Mouse (Mus musculus) small intestine, adult 2 months (tissue): ENCODE measurements around the gene Isoc2a. TPM values are rescaled to one million over a fixed set of nuclear protein-coding genes. Genes with fewer than 3 reads are reported as not detected.

Experiments used
- H3K27ac ChIP-seq: fragments of 200-500 bp; 2 replicates; pipeline ENCODE4 v1.5.1; 2012; ENCODE audit warnings: low read depth, low read length, control low read depth, inconsistent platforms; ENCODE audit not compliant: insufficient read depth
- H3K27me3 ChIP-seq: fragments of 200-500 bp; 2 replicates; pipeline ENCODE4 v1.6.1; 2012; ENCODE audit warnings: mild to moderate bottlenecking, moderate library complexity, low read length, inconsistent platforms; ENCODE audit not compliant: control insufficient read depth, insufficient read depth
- H3K36me3 ChIP-seq: fragments of 200-500 bp; 2 replicates; pipeline ENCODE4 v1.6.1; 2012; ENCODE audit warnings: mild to moderate bottlenecking, low read length, control low read depth, inconsistent platforms; ENCODE audit not compliant: control insufficient read depth, insufficient read depth
- H3K4me1 ChIP-seq: fragments of 200-500 bp; 2 replicates; pipeline ENCODE4 v1.6.1; 2012; ENCODE audit warnings: low read length, inconsistent platforms, mixed read lengths; ENCODE audit not compliant: control insufficient read depth, insufficient read depth, insufficient read length
- H3K4me3 ChIP-seq: fragments of 200-500 bp; 2 replicates; pipeline ENCODE4 v1.5.1; 2012; ENCODE audit warnings: low read depth, mild to moderate bottlenecking, control low read depth, inconsistent platforms, low read length, moderate library complexity
- CTCF ChIP-seq: fragments of 200-500 bp; IDR thresholded peaks from 2 replicates; pipeline ENCODE4 v1.5.1; 2012; ENCODE audit warnings: low read depth, mild to moderate bottlenecking, control low read depth, inconsistent platforms, low read length, moderate library complexity, mixed read lengths; ENCODE audit not compliant: insufficient replicate concordance, insufficient read length; ENCODE audit errors: extremely low read depth
- POLR2A ChIP-seq: fragments of 200-500 bp; IDR thresholded peaks from 2 replicates; pipeline ENCODE4 v1.6.1; 2012; ENCODE audit warnings: low read depth, mild to moderate bottlenecking, control low read depth, inconsistent platforms, low read length, moderate library complexity
- WGBS: fragments of 180-500 bp; shearing (Covaris S2); methylation state at CpG from one replicate; pipeline ENCODE4 v1.1.7; 2018; 5-methylcytosine and 5-hydroxymethylcytosine counted together
- polyA plus RNA-seq: library from polyadenylated mRNA; depleted of rRNA; stranded (reverse); fragments of >200 nt; gene quantifications from 2 replicates; pipeline ENCODE4 v1.2.3, GENCODE M21; 2012; rRNA removed

Gene Isoc2a
- polyA plus RNA-seq, 1 experiment, result 15.5 TPM

- 6% methylated on average over 15 of the region's 15 CpGs for WGBS
- Histone ChIP-seq H3K4me1 (peaks cover 6% of the 10 kb centered on the region), H3K27ac (no peak overlapping the region), H3K27me3 (no peaks in the 10 kb centered on the region), H3K4me3 (peak overlapping the region; percentile 63), H3K36me3 (no peaks in the 10 kb centered on the region)
- TF ChIP-seq POLR2A, result no peak
- peak; percentile 98 for TF ChIP-seq CTCF
Measured at GRCm38 (mm10) chr7:4943223-4943815, 66.4 kb downstream of the Isoc2a start.

Other genes with a start within 250 kb of the Isoc2a start
- 65.5 and 261 TPM in 2 replicates for gene Tmem86b, start 245.7 kb upstream of the Isoc2a start, polyA plus RNA-seq
- gene Ppp6r1, start 218.1 kb upstream of the Isoc2a start, polyA plus RNA-seq, result 69.9 and 142 TPM in 2 replicates
- gene Hspbp1, start 192.1 kb upstream of the Isoc2a start, polyA plus RNA-seq, result 23.4 and 29.0 TPM in 2 replicates
- gene Brsk1, start 186.5 kb upstream of the Isoc2a start, polyA plus RNA-seq, result 1.6 and 1.9 TPM in 2 replicates
- 44.4 and 122 TPM in 2 replicates for gene Tmem150b, start 151.9 kb upstream of the Isoc2a start, polyA plus RNA-seq
- gene Kmt5c, start 137.0 kb upstream of the Isoc2a start, polyA plus RNA-seq, result 94.7 and 254 TPM in 2 replicates
- gene Cox6b2, start 124.1 kb upstream of the Isoc2a start, polyA plus RNA-seq, result 5.7 and 45.8 TPM in 2 replicates
- gene Fam71e2, start 105.9 kb upstream of the Isoc2a start, polyA plus RNA-seq, result not detected in 2 replicates
- 0.25 and 0.32 TPM in 2 replicates for gene Il11, start 94.3 kb upstream of the Isoc2a start, polyA plus RNA-seq
- not detected in 2 replicates for gene Tmem190, start 94.2 kb upstream of the Isoc2a start, polyA plus RNA-seq
- gene Tmem238, start 87.5 kb upstream of the Isoc2a start, polyA plus RNA-seq, result 225 and 544 TPM in 2 replicates
- gene Rpl28, start 84.3 kb upstream of the Isoc2a start, polyA plus RNA-seq, result 141 and 355 TPM in 2 replicates
- gene Ube2s, start 64.6 kb upstream of the Isoc2a start, polyA plus RNA-seq, result 78.5 and 131 TPM in 2 replicates
- 0.48 and 0.83 TPM in 2 replicates for gene Shisa7, start 32.5 kb upstream of the Isoc2a start, polyA plus RNA-seq
- gene Isoc2b, start 6.9 kb upstream of the Isoc2a start, polyA plus RNA-seq, result 12.4 and 18.9 TPM in 2 replicates
- gene Gm36210, start 29.4 kb downstream of the Isoc2a start, polyA plus RNA-seq, result not detected in 2 replicates
- gene Zfp628, start 38.1 kb downstream of the Isoc2a start, polyA plus RNA-seq, result 15.7 and 41.4 TPM in 2 replicates
- gene Nat14, start 44.9 kb downstream of the Isoc2a start, polyA plus RNA-seq, result 4.3 and 6.2 TPM in 2 replicates
- gene Ssc5d, start 48.6 kb downstream of the Isoc2a start, polyA plus RNA-seq, result 3.3 and 4.5 TPM in 2 replicates
- gene Sbk2, start 87.3 kb downstream of the Isoc2a start, polyA plus RNA-seq, result 0.06 and 0.11 TPM in 2 replicates
- not detected in 2 replicates for gene Sbk3, start 94.0 kb downstream of the Isoc2a start, polyA plus RNA-seq
- 24.7 and 52.4 TPM in 2 replicates for gene Zfp579, start 119.0 kb downstream of the Isoc2a start, polyA plus RNA-seq
- 25.2 and 51.0 TPM in 2 replicates for gene Zfp524, start 137.3 kb downstream of the Isoc2a start, polyA plus RNA-seq
- gene Fiz1, start 137.5 kb downstream of the Isoc2a start, polyA plus RNA-seq, result 14.5 and 31.4 TPM in 2 replicates
- gene Gm44973, start 138.3 kb downstream of the Isoc2a start, polyA plus RNA-seq, result 0.35 TPM in 1 of 2 replicates, not detected in the other
- 20.0 and 37.3 TPM in 2 replicates for gene Zfp865, start 143.2 kb downstream of the Isoc2a start, polyA plus RNA-seq
- 0.76 and 0.81 TPM in 2 replicates for gene Ccdc106, start 143.4 kb downstream of the Isoc2a start, polyA plus RNA-seq
- not detected in 2 replicates for gene 4632433K11Rik, start 157.0 kb downstream of the Isoc2a start, polyA plus RNA-seq
- gene Zfp784, start 161.3 kb downstream of the Isoc2a start, polyA plus RNA-seq, result 3.2 and 7.7 TPM in 2 replicates
- 12.2 and 17.6 TPM in 2 replicates for gene Zfp580, start 174.4 kb downstream of the Isoc2a start, polyA plus RNA-seq
- gene U2af2, start 185.0 kb downstream of the Isoc2a start, polyA plus RNA-seq, result 76.6 and 150 TPM in 2 replicates
- gene Epn1, start 203.1 kb downstream of the Isoc2a start, polyA plus RNA-seq, result 240 and 483 TPM in 2 replicates
- gene Rfpl4, start 239.8 kb downstream of the Isoc2a start, polyA plus RNA-seq, result not detected in 2 replicates
- gene Rasl2-9, start 248.8 kb downstream of the Isoc2a start, polyA plus RNA-seq, result 0.09 and 0.43 TPM in 2 replicates